Mouse (Mus musculus) neural tube, embryonic 14.5 days (tissue): ENCODE data around the gene Tmem150c. TPM values are rescaled to one million over a fixed set of nuclear protein-coding genes. Genes with fewer than 3 reads are reported as not detected.

Experiments
- ATAC-seq: fragments of 200-750 bp; cut with Nextera tagmentation; 2 replicates; pipeline ENCODE4 v1.8.0; 2017; ENCODE audit warnings: low read depth, mild to moderate bottlenecking, moderate TSS enrichment, moderate library complexity
- H3K27ac ChIP-seq: fragments of 300-500 bp; sonication (generic); 2 replicates; pipeline ENCODE4 v1.5.1; 2014; ENCODE audit warnings: low read depth, mild to moderate bottlenecking, control low read depth, low read length, moderate library complexity, mixed read lengths
- H3K27me3 ChIP-seq: fragments of 300-500 bp; sonication (generic); 2 replicates; pipeline ENCODE4 v1.6.1; 2014; ENCODE audit warnings: low read length; ENCODE audit not compliant: control insufficient read depth, insufficient read depth
- H3K36me3 ChIP-seq: fragments of 300-500 bp; sonication (generic); 2 replicates; pipeline ENCODE4 v1.6.1; 2014; ENCODE audit warnings: low read length, mixed read lengths; ENCODE audit not compliant: control insufficient read depth, insufficient read depth
- H3K4me1 ChIP-seq: fragments of 300-500 bp; sonication (generic); 2 replicates; pipeline ENCODE4 v1.6.1; 2014; ENCODE audit warnings: low read length; ENCODE audit not compliant: control insufficient read depth, insufficient read depth
- H3K4me2 ChIP-seq: fragments of 300-500 bp; sonication (generic); 2 replicates; pipeline ENCODE4 v1.6.1; 2014; ENCODE audit warnings: mild to moderate bottlenecking, low read depth, low read length, control low read depth
- H3K4me3 ChIP-seq: fragments of 300-500 bp; sonication (generic); 2 replicates; pipeline ENCODE4 v1.5.1; 2014; ENCODE audit warnings: low read depth, low read length, control low read depth, mixed read lengths
- H3K9ac ChIP-seq: fragments of 300-500 bp; sonication (generic); replicated peaks from 2 replicates; pipeline ENCODE4 v1.6.1; 2014; ENCODE audit warnings: low read depth, mild to moderate bottlenecking, control low read depth, low read length, mixed read lengths
- H3K9me3 ChIP-seq: fragments of 300-500 bp; sonication (generic); 2 replicates; pipeline ENCODE4 v1.6.1; 2016; ENCODE audit warnings: low read length; ENCODE audit not compliant: control insufficient read depth
- WGBS: fragments of 180-500 bp; shearing (Covaris S2); extraction: QIAGEN DNeasy Blood & Tissue Kit; methylation state at CpG from one replicate; pipeline ENCODE4 v1.1.7; 2014; 5-methylcytosine and 5-hydroxymethylcytosine counted together
- polyA plus RNA-seq: library from polyadenylated mRNA; unstranded; fragments of >200 nt; fragmentation: Nextera tagmentation; extraction: Ambion mirVana; gene quantifications from 2 replicates; pipeline ENCODE4 v1.2.1, GENCODE M21; 2014

Tmem150c gene
- polyA plus RNA-seq, 1 experiment from 2014 or later: 22.3 TPM

GRCm38 (mm10) chr5:100196854-100197431 is 37.3 kb upstream of the Tmem150c start:
- peak; percentile 64; the same call in 1 of the 2 replicates for ATAC-seq
- Histone ChIP-seq H3K4me2 (no peak overlapping the region), H3K9me3 (no peaks in the 10 kb centered on the region), H3K9ac (no peak overlapping the region), H3K4me3 (no peak overlapping the region), H3K36me3 (no peaks in the 10 kb centered on the region), H3K27me3 (no peaks in the 10 kb centered on the region), H3K27ac (no peak overlapping the region), H3K4me1 (peaks cover 9% of the 10 kb centered on the region; the same call in 1 of the 2 replicates)
- WGBS: 44% methylated on average over 15 of the region's 15 CpGs

- no peak overlapping the region for H3K4me3 ChIP-seq
- peaks cover 9% of the 10 kb centered on the region; the same call in 1 of the 2 replicates for H3K4me1 ChIP-seq
- H3K9ac ChIP-seq: no peak overlapping the region
- H3K27me3 ChIP-seq: no peaks in the 10 kb centered on the region
- no peaks in the 10 kb centered on the region for H3K36me3 ChIP-seq
- H3K27ac ChIP-seq: no peak overlapping the region
- WGBS: 77% methylated on average over 9 of the region's 9 CpGs
- no peaks in the 10 kb centered on the region for H3K9me3 ChIP-seq
- H3K4me2 ChIP-seq: no peak overlapping the region
- no peak for ATAC-seq
Observed at GRCm38 (mm10) chr5:100196397-100196796, 36.8 kb upstream of the Tmem150c start.

DNA sequence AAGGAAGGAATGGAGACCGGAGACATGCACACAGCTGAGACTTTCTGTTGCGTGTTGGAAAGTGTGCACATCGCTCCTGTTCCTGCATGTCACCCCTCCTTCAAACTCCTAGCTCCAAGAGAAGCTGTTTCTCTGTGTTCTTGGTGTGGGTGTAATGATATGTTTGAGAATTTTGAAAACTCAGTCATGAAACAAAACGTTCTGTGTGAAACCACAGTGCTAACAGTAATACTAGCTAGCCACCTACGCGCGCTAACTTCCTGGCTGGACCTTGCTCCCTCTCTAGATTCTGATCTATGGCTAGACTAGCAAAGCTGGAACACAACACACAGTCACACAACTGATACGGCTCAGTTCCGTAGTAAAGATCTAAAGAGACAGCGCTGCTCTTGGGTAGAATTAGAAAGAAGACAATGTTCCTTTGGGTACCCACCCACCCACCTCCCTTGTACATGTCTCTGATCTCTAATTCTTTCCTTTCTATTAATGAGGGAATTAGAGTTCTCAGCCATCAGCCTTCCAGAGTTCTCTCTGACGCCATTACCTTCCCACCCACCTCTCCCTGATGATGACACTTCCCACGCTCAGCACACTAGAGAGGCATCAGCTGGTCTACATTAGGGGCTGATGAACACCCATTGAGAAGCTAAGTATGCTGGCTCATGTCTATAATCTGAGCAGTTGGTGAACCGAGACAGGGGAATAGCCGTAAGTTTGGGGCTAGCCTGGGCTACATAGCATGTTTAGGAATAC is 32.0 kb upstream of the Tmem150c start:
- Histone ChIP-seq H3K9me3 (no peaks in the 10 kb centered on the region), H3K36me3 (no peaks in the 10 kb centered on the region), H3K4me2 (no peak overlapping the region), H3K9ac (no peak overlapping the region), H3K4me3 (no peak overlapping the region), H3K27ac (no peak overlapping the region), H3K4me1 (no peaks in the 10 kb centered on the region), H3K27me3 (no peaks in the 10 kb centered on the region)
- WGBS: 92% methylated on average over 14 of the region's 14 CpGs
- ATAC-seq: no peak

DNA sequence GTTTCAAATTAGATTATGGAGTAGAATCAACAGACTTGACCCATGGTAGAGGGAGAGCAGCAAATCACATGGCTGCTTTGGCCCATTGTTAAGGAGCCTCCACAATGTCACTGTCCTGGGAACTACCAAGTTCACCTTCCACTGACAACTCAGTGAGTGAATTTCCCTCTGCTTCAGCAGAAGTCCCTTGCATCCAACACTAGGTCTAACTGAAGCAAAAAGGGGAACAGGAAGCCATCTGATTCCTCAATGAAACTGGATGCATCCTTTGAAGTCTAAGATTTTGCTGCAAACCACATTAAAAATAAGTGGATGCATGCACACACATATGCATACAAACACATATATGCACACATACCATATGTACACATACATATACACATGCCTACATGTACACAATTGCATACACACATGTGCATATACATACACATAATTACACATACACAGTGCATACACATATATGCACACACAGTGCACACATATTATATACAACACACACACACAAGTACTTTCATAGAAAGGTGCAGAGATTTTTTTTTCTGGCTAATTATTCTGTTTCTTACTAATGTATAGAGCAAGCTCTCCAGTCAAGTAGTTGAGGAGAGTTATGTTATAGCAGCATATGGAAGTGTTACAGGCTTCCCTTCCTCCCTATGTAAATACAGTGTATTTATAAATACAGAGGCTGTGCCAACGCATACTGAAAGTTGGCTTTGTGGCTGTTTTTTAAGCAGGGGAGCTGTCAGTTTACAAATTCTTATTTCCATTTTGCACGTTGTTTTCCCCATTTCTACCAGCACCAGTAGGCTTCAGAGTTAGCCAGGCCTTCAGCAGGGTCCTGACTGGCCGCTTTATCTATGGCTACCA is 27.7 kb upstream of the Tmem150c start:
- 82% methylated on average over 3 of the region's 3 CpGs for WGBS
- ATAC-seq: no peak
- Histone ChIP-seq H3K4me3 (no peak overlapping the region), H3K4me2 (no peak overlapping the region), H3K36me3 (no peaks in the 10 kb centered on the region), H3K27me3 (no peaks in the 10 kb centered on the region), H3K27ac (no peak overlapping the region), H3K4me1 (no peaks in the 10 kb centered on the region), H3K9ac (no peak overlapping the region), H3K9me3 (no peaks in the 10 kb centered on the region)

- H3K4me1 ChIP-seq: no peaks in the 10 kb centered on the region
Observed at GRCm38 (mm10) chr5:100186618-100187017, 27.0 kb upstream of the Tmem150c start.

DNA sequence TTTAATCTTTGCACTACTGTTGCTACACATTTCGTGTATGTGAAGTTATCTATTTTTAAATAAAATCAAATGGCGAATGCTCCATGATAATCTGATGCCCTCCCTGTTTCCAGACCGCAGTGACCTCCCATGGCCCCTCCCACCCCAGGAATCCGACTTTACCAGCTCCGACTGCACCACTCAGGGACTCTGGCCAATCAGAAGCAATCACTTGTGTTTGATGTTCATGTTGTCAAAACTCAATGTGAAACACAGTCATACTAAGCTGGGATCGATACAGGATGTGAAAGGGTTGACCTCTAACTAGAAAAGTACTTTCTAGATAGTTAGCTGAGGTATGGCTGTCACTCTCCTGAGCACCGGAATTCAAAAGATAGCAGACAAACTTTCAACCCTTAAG is 26.3 kb upstream of the Tmem150c start:
- Histone ChIP-seq H3K4me3 (no peak overlapping the region), H3K27me3 (no peaks in the 10 kb centered on the region), H3K36me3 (no peaks in the 10 kb centered on the region), H3K9ac (no peak overlapping the region), H3K4me2 (no peak overlapping the region), H3K9me3 (no peaks in the 10 kb centered on the region), H3K4me1 (no peaks in the 10 kb centered on the region), H3K27ac (no peak overlapping the region)
- ATAC-seq: no peak
- 32% methylated on average over 7 of the region's 7 CpGs for WGBS

More at GRCm38 (mm10) chr5:100186618-100187017, 27.0 kb upstream of the Tmem150c start:
- Histone ChIP-seq H3K4me3 (no peak overlapping the region), H3K27me3 (no peaks in the 10 kb centered on the region), H3K27ac (no peak overlapping the region), H3K36me3 (no peaks in the 10 kb centered on the region), H3K9me3 (no peaks in the 10 kb centered on the region), H3K4me2 (no peak overlapping the region), H3K9ac (no peak overlapping the region)
- no peak for ATAC-seq
- 75% methylated on average over 7 of the region's 7 CpGs for WGBS

- H3K4me2 ChIP-seq: no peak overlapping the region
- H3K27ac ChIP-seq: no peak overlapping the region
- WGBS: 84% methylated on average over 1 of the region's 1 CpGs
- no peak overlapping the region for H3K4me3 ChIP-seq
- no peaks in the 10 kb centered on the region for H3K27me3 ChIP-seq
- no peak overlapping the region for H3K9ac ChIP-seq
- H3K9me3 ChIP-seq: no peaks in the 10 kb centered on the region
- no peak for ATAC-seq
- no peaks in the 10 kb centered on the region for H3K36me3 ChIP-seq
- H3K4me1 ChIP-seq: no peaks in the 10 kb centered on the region
Observed at GRCm38 (mm10) chr5:100181011-100181410, 21.4 kb upstream of the Tmem150c start.

GRCm38 (mm10) chr5:100178781-100179165 is 19.2 kb upstream of the Tmem150c start:
- Histone ChIP-seq H3K4me2 (no peak overlapping the region), H3K27me3 (no peaks in the 10 kb centered on the region), H3K9ac (no peak overlapping the region), H3K36me3 (no peaks in the 10 kb centered on the region), H3K4me1 (no peaks in the 10 kb centered on the region), H3K27ac (no peak overlapping the region), H3K4me3 (no peak overlapping the region), H3K9me3 (no peaks in the 10 kb centered on the region)
- no peak for ATAC-seq
- WGBS: 78% methylated on average over 2 of the region's 2 CpGs
